Mouse (Mus musculus) intestine, embryonic 14.5 days (tissue): ENCODE data around the gene Adamtsl3. TPM values are rescaled to one million over a fixed set of nuclear protein-coding genes. Genes with fewer than 3 reads are reported as not detected.

Experiments used
- ATAC-seq: fragments of 200-750 bp; cut with Nextera tagmentation; replicated peaks from 2 replicates; pipeline ENCODE4 v1.8.0; 2017; ENCODE audit warnings: low read depth, moderate number of reproducible peaks, moderate TSS enrichment, moderate library complexity; ENCODE audit not compliant: low FRiP score, low TSS enrichment
- DNase-seq: peaks from one replicate; pipeline ENCODE4 v3.0.0-alpha.2; 2018; ENCODE audit warnings: low spot score
- H3K27ac ChIP-seq: fragments of 300-500 bp; sonication (generic); 2 replicates; pipeline ENCODE4 v1.5.1; 2014; ENCODE audit warnings: low read depth, mild to moderate bottlenecking, control low read depth
- H3K27me3 ChIP-seq: fragments of 300-500 bp; sonication (generic); replicated peaks from 2 replicates; pipeline ENCODE4 v1.6.1; 2014; ENCODE audit warnings: low read length, control low read depth; ENCODE audit not compliant: control insufficient read depth, insufficient read depth
- H3K36me3 ChIP-seq: fragments of 300-500 bp; sonication (generic); 2 replicates; pipeline ENCODE4 v1.6.1; 2014; ENCODE audit warnings: low read length, control low read depth; ENCODE audit not compliant: control insufficient read depth, insufficient read depth
- H3K4me1 ChIP-seq: fragments of 300-500 bp; sonication (generic); replicated peaks from 2 replicates; pipeline ENCODE4 v1.6.1; 2014; ENCODE audit warnings: low read length, control low read depth, mixed read lengths; ENCODE audit not compliant: control insufficient read depth, insufficient read depth
- H3K4me2 ChIP-seq: fragments of 300-500 bp; sonication (generic); 2 replicates; pipeline ENCODE4 v1.6.1; 2014; ENCODE audit warnings: low read length
- H3K4me3 ChIP-seq: fragments of 300-500 bp; sonication (generic); 2 replicates; pipeline ENCODE4 v1.5.1; 2014; ENCODE audit warnings: low read depth, low read length, control low read depth, mixed read lengths
- H3K9ac ChIP-seq: fragments of 300-500 bp; sonication (generic); 2 replicates; pipeline ENCODE4 v1.6.1; 2014; ENCODE audit warnings: mild to moderate bottlenecking, low read length
- H3K9me3 ChIP-seq: fragments of 300-500 bp; sonication (generic); 2 replicates; pipeline ENCODE4 v1.6.1; 2016; ENCODE audit warnings: low read length, control low read depth; ENCODE audit not compliant: control insufficient read depth
- WGBS: fragments of 180-500 bp; shearing (Covaris S2); extraction: QIAGEN DNeasy Blood & Tissue Kit; methylation state at CpG from one replicate; pipeline ENCODE4 v1.1.7; 2014; 5-methylcytosine and 5-hydroxymethylcytosine counted together
- polyA plus RNA-seq: library from polyadenylated mRNA; unstranded; fragments of >200 nt; fragmentation: Nextera tagmentation; extraction: Ambion mirVana; gene quantifications from 2 replicates; pipeline ENCODE4 v1.2.1, GENCODE M21; 2014

The Adamtsl3 gene
- polyA plus RNA-seq, 1 experiment from 2014 or later, result 0.41 TPM

- Histone ChIP-seq H3K27ac (no peak overlapping the region), H3K4me1 (no peaks in the 10 kb centered on the region; the same call in 1 of the 2 replicates), H3K4me3 (no peak overlapping the region), H3K9ac (no peak overlapping the region), H3K9me3 (0 out of 2 replicates have a peak, but pooled peaks cover 2% of the 10 kb centered on the region), H3K27me3 (no peaks in the 10 kb centered on the region), H3K4me2 (no peak overlapping the region), H3K36me3 (no peaks in the 10 kb centered on the region)
- WGBS, result 79% methylated on average over 6 of the region's 6 CpGs
- no peak for ATAC-seq
- no peak for DNase-seq
These were observed 59.1 kb downstream of the Adamtsl3 start for GRCm38 (mm10) chr7:82394435-82395186.

DNA sequence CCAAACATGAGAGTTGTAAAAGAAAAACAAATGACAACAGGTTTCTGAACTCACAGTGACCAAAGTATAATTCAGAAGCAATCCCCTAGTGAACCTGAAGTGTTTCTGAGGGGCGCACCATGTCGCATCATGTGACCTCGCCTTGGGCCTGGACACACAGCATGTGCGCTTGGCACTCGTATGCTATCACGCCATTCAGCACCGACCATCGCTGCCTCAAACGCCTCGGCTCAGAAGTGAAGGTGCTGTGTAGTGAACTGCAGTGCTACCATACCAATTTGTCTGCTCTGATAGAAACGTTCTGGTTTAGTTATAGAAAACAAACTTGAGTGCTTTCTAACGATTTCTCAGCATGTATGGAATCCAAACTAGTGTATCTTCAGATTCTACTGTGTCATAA is 59.7 kb downstream of the Adamtsl3 start:
- H3K4me1 ChIP-seq, result no peaks in the 10 kb centered on the region; the same call in 1 of the 2 replicates
- no peak overlapping the region for H3K27ac ChIP-seq
- no peak overlapping the region for H3K4me3 ChIP-seq
- H3K9ac ChIP-seq, result no peak overlapping the region
- DNase-seq, result no peak
- no peak for ATAC-seq
- H3K27me3 ChIP-seq, result no peaks in the 10 kb centered on the region
- WGBS, result 85% methylated on average over 12 of the region's 12 CpGs
- H3K4me2 ChIP-seq, result no peak overlapping the region
- H3K36me3 ChIP-seq, result no peaks in the 10 kb centered on the region
- 0 out of 2 replicates have a peak, but pooled peaks cover 2% of the 10 kb centered on the region for H3K9me3 ChIP-seq

DNA sequence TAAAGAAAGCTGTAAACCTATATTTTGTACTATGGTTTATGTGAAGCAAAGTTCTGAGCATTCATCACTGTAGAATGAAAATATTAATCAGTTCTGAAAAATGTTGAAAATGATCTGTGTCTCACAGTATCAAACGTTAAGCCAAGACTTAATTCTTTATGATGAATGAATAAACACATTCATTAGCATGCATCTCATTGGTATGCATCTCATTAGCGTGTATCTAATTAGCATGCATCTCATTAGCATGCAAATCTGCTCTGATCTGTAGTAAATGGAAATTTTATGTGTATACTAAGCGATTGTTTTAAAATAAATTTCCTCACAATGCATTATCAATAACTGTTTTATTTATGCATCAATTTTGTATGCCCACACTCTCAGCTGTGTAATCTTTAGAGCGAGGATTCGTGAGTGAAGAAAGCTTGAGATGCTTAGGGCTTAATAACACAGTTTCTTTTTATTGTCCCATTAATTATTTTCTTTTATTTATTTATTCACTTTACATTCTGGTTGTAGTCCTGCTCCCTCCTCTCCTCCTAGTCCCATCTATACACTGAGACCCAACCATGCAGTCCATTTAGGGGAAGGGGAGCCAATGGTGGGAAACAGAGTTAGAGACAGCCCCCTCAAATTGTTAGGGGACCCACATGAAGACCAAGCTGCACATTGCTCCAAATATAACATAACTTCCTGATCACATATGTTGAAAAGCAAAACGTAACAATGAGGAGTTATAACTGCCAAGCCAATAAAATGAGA is 60.4 kb downstream of the Adamtsl3 start:
- Histone ChIP-seq H3K27me3 (no peaks in the 10 kb centered on the region), H3K4me2 (no peak overlapping the region), H3K4me3 (no peak overlapping the region), H3K9me3 (no peaks in the 10 kb centered on the region), H3K27ac (no peak overlapping the region), H3K36me3 (no peaks in the 10 kb centered on the region), H3K4me1 (no peaks in the 10 kb centered on the region; the same call in 1 of the 2 replicates), H3K9ac (no peak overlapping the region)
- ATAC-seq, result no peak
- DNase-seq, result no peak
- WGBS, result 79% methylated on average over 6 of the region's 6 CpGs

- Histone ChIP-seq H3K4me3 (no peak overlapping the region), H3K27ac (no peak overlapping the region), H3K9me3 (no peaks in the 10 kb centered on the region), H3K9ac (no peak overlapping the region), H3K4me1 (no peaks in the 10 kb centered on the region; the same call in 1 of the 2 replicates), H3K27me3 (no peaks in the 10 kb centered on the region), H3K36me3 (no peaks in the 10 kb centered on the region), H3K4me2 (no peak overlapping the region)
- ATAC-seq (no peak), DNase-seq (no peak)
- WGBS, result 56% methylated on average over 4 of the region's 5 CpGs
These were observed 61.4 kb downstream of the Adamtsl3 start for GRCm38 (mm10) chr7:82396869-82397268.

GRCm38 (mm10) chr7:82397632-82398031 is 62.1 kb downstream of the Adamtsl3 start:
- Histone ChIP-seq H3K4me3 (no peak overlapping the region), H3K27me3 (no peaks in the 10 kb centered on the region), H3K27ac (no peak overlapping the region), H3K36me3 (no peaks in the 10 kb centered on the region), H3K9me3 (no peaks in the 10 kb centered on the region), H3K4me2 (no peak overlapping the region), H3K9ac (no peak overlapping the region), H3K4me1 (no peaks in the 10 kb centered on the region)
- DNase-seq (no peak), ATAC-seq (no peak)
- 71% methylated on average over 8 of the region's 8 CpGs for WGBS

- Histone ChIP-seq H3K9me3 (no peaks in the 10 kb centered on the region), H3K4me1 (no peaks in the 10 kb centered on the region), H3K9ac (no peak overlapping the region), H3K36me3 (no peaks in the 10 kb centered on the region), H3K27ac (no peak overlapping the region), H3K4me3 (no peak overlapping the region), H3K27me3 (no peaks in the 10 kb centered on the region), H3K4me2 (no peak overlapping the region)
- DNase-seq (no peak), ATAC-seq (no peak)
- 84% methylated on average over 9 of the region's 9 CpGs for WGBS
These were observed 70.1 kb downstream of the Adamtsl3 start for GRCm38 (mm10) chr7:82405466-82406045.

DNA sequence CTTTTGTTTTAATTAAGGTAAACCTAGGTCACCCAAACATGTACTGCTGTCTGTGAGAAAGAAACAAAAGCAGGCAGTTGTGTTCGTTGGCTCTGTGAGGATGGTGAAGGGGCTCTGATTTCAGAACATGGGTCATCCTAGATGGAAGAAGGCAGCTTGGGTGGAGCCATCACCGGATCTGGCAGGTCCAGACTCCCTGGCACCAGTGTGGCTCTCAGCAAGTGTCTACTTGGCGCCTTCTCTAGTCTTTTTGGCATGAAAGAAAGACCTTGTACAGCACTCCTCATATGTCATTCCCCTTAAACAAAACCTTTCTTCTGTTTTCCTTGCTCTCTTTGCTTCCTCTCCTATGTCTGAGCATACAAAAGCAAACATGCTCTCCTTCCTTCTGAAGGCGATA is 75.5 kb downstream of the Adamtsl3 start:
- Histone ChIP-seq H3K27me3 (no peaks in the 10 kb centered on the region), H3K4me2 (no peak overlapping the region), H3K4me1 (no peaks in the 10 kb centered on the region), H3K27ac (no peak overlapping the region), H3K9ac (no peak overlapping the region), H3K36me3 (no peaks in the 10 kb centered on the region), H3K9me3 (no peaks in the 10 kb centered on the region), H3K4me3 (no peak overlapping the region)
- WGBS, result 67% methylated on average over 4 of the region's 4 CpGs
- no peak for ATAC-seq
- no peak for DNase-seq

GRCm38 (mm10) chr7:82416653-82417052 is 81.2 kb downstream of the Adamtsl3 start:
- Histone ChIP-seq H3K9me3 (no peaks in the 10 kb centered on the region), H3K4me3 (no peak overlapping the region), H3K9ac (no peak overlapping the region), H3K27me3 (no peaks in the 10 kb centered on the region), H3K27ac (no peak overlapping the region), H3K36me3 (no peaks in the 10 kb centered on the region), H3K4me2 (no peak overlapping the region), H3K4me1 (no peaks in the 10 kb centered on the region; the same call in 1 of the 2 replicates)
- ATAC-seq, result no peak
- WGBS, result 77% methylated on average over 6 of the region's 6 CpGs
- DNase-seq, result no peak
